Mouse (Mus musculus): ENCODE results near the gene Mms19. TPM values are rescaled to one million over a fixed set of nuclear protein-coding genes. Genes with fewer than 3 reads are reported as not detected.
A peak's percentile ranks its signal among the peaks of the same experiment; 100 is the strongest.

Mms19 gene
- polyA plus RNA-seq, 1 experiment: 61.7 TPM

DNA sequence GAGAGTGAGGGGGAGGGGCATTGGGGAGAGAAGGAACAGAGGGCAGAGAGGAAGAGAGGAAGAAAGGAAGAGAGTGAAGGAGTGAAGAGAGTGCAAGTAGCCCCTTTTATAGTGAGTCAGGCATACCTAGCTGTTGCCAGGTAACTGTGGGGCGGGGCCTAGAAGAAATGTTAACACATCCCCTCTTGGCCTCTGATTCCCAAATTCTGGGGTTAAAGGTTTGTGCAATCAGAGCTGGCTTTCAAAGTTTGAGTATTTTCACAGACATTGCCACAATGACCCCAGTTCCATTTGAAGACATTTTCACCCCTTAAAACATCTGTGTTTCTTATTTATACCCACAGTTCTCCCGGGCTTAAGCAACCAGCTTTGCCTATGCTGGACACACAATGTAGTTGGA is 75.7 kb downstream of the Mms19 start:
- no peak for DNase-seq (ENCODE audit: extremely low spot score in 1 of 2, low spot score in 1 of 2)

DNA sequence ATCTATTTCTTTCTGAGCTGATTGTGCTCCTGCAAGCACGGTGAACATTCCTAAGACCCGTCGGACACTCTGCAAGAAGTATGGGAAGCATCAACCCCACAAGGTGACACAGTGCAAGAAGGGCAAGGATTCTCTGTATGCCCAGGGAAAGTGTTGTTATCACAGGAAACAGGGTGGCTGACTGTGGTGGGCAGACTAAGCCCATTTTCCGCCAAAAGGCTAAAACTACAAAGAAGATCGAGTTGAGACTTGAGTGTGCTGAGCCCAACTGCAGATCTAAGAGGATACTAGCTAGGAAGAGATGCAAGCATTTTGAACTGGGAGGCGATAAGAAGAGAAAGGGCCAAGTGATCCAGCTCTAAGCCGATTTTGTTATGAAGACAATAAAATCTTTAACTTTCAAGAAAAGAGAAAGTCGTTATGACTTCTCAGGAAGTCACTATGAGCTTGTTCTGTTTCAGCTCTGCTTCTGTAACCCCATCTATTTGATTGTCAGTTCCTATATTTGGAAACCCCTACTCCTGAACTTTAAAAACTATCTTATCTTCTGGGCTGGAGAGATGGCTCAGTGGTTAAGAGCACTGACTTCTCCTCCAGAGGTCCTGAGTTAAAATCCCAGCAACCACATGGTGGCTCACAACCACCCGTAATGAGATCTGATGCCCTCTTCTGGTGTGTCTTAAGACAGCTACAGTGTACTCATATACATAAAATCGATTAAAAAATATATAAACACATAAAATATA is 77.9 kb downstream of the Mms19 start:
- DNase-seq (ENCODE audit: extremely low spot score in 1 of 2, low spot score in 1 of 2): no peak

- DNase-seq (ENCODE audit: extremely low spot score in 1 of 2, low spot score in 1 of 2): no peak
These were observed 79.3 kb downstream of the Mms19 start for GRCm38 (mm10) chr19:41901696-41902095.

DNA sequence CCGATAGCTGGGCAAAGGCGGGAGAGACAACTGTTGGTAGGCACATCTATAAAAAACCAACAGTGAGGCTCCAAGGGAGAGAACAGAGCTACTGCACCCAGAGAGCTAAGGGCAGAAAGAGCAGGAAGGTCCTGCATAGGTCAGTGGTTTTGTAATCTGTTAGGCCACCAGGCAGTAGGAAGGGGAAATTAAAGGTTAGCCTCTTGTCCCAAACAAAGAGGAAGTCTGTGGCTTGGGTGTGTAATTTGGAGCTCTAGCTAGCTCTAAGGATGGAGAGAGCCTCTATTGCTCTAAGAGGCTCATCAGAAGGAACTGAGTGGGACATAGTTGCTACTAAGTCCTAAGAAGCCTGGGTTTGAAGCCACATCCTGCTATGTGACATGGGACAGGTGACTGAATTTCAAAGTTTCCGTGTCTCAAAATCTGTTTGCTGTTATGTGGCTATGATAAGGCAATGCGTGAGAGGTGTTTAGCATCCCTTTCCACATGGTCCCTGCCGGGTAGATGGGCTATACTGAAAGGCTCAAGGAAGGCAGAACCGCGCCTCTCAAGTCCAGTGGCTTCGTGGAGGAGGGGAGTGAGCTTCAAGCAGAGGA is 80.4 kb downstream of the Mms19 start:
- DNase-seq (ENCODE audit: extremely low spot score in 1 of 2, low spot score in 1 of 2): no peak

DNA sequence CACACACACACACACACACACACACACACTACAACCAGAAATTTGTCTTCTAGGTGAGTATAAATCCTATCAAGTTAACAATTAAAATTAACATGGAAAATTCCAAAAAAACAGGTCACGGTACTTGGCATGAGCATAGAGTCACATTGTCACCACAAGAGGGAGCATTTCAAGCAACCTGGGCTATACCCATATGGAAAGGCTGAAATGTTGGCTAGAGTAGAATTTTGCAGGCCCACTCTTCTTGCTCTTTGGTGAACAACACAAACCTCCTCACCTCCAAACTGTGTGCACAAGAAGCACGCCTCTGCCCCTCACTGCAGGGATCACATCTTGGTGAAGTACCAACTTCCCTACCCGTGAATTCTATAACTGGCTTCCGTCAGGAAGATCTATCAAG is 82.1 kb downstream of the Mms19 start:
- DNase-seq (ENCODE audit: extremely low spot score in 1 of 2, low spot score in 1 of 2): peak in 1 of 2 experiments; percentile 47

DNA sequence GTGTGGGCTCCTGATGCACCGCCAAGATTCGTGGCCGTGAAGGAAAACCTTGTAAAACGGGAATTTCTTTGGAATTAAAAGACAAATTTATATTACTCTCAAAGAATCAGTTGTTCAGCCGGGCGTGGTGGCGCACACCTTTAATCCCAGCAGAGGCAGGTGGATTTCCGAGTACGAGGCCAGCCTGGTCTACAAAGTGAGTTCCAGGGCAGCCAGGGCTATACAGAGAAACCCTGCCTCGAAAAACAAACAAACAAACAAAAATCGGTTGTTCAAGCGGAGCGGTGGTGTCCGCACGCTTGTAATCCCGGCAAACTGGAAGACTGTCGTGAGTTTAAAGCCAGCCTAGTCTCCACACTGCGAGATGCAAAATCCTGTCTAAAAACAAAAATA is 84.6 kb downstream of the Mms19 start:
- no peak for DNase-seq (ENCODE audit: extremely low spot score in 1 of 2, low spot score in 1 of 2)

GRCm38 (mm10) chr19:41895460-41896318 is 85.3 kb downstream of the Mms19 start, which contains the start of gene Rrp12:
Gene Rrp12 (minus strand): TSS chr19:41896173.
- DNase-seq (ENCODE audit: extremely low spot score in 1 of 2, low spot score in 1 of 2): peak; percentile 85 to 93

DNA sequence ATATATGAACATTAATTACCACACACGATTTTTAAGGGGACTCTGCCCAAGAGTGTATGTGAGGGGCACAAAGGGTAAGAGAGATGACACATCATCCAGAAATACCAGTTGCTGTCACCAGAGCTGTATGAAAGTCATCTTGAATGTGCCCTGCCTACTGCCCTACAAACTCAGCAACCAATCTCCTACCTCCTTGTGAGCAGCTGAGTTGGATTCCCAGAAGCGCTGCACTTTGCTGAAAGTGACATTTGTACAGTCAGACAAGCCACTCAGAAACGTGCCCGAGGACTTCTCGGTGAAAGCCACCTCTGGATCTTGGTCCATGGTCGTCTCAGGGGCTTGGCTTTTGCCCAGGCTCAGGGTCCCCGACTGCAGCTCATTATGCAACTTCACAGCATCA is 86.0 kb downstream of the Mms19 start:
- no peak for DNase-seq (ENCODE audit: extremely low spot score in 1 of 2, low spot score in 1 of 2)

Other genes starting within 250 kb of the Mms19 start
- 18.7 and 28.3 TPM in 2 replicates for gene Slit1, start 237.5 kb downstream of the Mms19 start, polyA plus RNA-seq (2012; rRNA removed)
- 3.5 and 3.8 TPM in 2 replicates for gene Arhgap19, start 179.1 kb downstream of the Mms19 start, polyA plus RNA-seq (2012; rRNA removed)
- 10.8 and 11.1 TPM in 2 replicates for gene Frat1, start 151.2 kb downstream of the Mms19 start, polyA plus RNA-seq (2012; rRNA removed)
- 7.5 and 8.3 TPM in 2 replicates for gene Frat2, start 133.0 kb downstream of the Mms19 start, polyA plus RNA-seq (2012; rRNA removed)
- gene Rrp12, start 85.0 kb downstream of the Mms19 start, polyA plus RNA-seq (2012; rRNA removed): 17.0 and 19.0 TPM in 2 replicates
- 727 and 788 TPM in 2 replicates for gene Pgam1, start 69.2 kb downstream of the Mms19 start, polyA plus RNA-seq (2012; rRNA removed)
- gene Exosc1, start 47.7 kb downstream of the Mms19 start, polyA plus RNA-seq (2012; rRNA removed): 25.1 and 28.0 TPM in 2 replicates
- 65.3 and 66.1 TPM in 2 replicates for gene Zdhhc16, start 47.7 kb downstream of the Mms19 start, polyA plus RNA-seq (2012; rRNA removed)
- gene Ubtd1, start 606 bp upstream of the Mms19 start, polyA plus RNA-seq (2012; rRNA removed): 21.6 and 21.9 TPM in 2 replicates
- 0.16 and 0.55 TPM in 2 replicates for gene Ankrd2, start 54.8 kb upstream of the Mms19 start, polyA plus RNA-seq (2012; rRNA removed)
- gene Hoga1, start 64.5 kb upstream of the Mms19 start, polyA plus RNA-seq (2012; rRNA removed): 1.5 and 2.0 TPM in 2 replicates
- gene 4933411K16Rik, start 71.1 kb upstream of the Mms19 start, polyA plus RNA-seq (2012; rRNA removed): 0.08 and 0.14 TPM in 2 replicates
- gene Morn4, start 105.2 kb upstream of the Mms19 start, polyA plus RNA-seq (2012; rRNA removed): 87.9 and 94.1 TPM in 2 replicates
- 46.8 and 51.4 TPM in 2 replicates for gene Pi4k2a, start 109.3 kb upstream of the Mms19 start, polyA plus RNA-seq (2012; rRNA removed)
- gene Avpi1, start 147.9 kb upstream of the Mms19 start, polyA plus RNA-seq (2012; rRNA removed): 31.3 and 38.3 TPM in 2 replicates
- 14.4 and 17.2 TPM in 2 replicates for gene Marveld1, start 166.2 kb upstream of the Mms19 start, polyA plus RNA-seq (2012; rRNA removed)
- gene Zfyve27, start 182.8 kb upstream of the Mms19 start, polyA plus RNA-seq (2012; rRNA removed): 99.8 and 113 TPM in 2 replicates
- gene Sfrp5, start 221.1 kb upstream of the Mms19 start, polyA plus RNA-seq (2012; rRNA removed): 3.6 and 5.9 TPM in 2 replicates

Data from frontal cortex, adult 2 months (tissue).